Mouse (Mus musculus): ENCODE results near the gene Rarres2.

The Rarres2 gene

DNA sequence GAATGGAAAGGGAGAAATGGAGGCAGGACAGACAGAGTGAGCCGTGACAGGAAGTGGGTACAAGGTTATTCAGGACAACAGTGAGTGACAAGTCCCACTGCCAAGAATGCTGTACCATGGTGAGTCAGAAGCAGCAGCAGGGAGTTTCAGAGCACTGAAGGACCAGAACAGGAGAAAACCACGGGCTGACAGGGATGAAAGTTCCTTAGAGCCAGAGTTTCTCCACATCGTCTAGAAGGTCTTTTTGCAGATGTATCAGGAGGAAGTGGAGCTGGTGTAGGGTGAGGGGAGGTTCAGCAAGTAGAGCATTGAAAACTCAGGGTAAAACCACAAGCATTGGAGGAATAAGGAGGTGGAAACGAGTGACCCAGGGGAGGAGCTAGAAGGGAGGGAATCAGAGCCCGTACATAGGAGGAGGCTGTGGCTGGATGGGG is 6.6 kb upstream of the Rarres2 start:
- DNase-seq (ENCODE audit: low spot score), result no peak

DNA sequence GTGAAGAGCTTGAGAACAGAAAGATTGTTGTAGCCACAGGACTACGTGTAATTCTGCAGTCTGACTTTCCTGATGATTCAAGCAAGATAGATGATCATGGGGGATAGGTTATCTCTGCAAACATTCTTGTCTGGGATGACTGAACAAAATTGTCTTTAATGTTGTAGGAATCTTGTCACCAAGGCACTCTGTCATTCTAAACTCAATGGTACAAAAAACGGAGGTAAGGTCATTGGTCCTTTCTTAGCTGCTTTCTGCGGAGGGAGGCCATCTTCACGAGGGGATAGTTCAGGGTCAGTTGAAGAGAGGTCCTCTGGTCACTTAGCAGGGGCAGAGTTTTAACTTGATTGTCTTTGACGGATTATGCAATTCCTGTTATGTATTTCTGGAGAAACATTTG is 6.1 kb upstream of the Rarres2 start:
- no peak for DNase-seq (ENCODE audit: low spot score)

DNA sequence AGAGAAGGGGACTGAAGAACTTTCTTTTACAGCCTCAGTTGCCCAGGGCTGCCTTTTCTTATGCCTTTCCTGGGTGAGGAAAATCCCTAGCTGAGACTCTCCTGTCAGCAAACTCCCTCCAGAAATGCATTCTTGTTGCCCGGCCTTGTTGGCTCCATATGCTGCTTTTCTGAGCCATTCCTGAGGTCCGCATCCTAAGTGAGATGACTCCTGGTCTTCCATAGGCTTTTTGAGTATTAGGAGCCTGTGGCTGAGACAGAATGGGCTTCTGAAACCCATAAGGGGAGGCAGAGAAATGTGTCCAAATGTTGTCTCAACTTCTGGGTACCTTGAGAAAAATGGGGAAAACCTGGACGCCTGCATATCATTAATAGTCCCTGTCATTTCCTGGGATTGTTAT is 1.4 kb upstream of the Rarres2 start:
- no peak for DNase-seq (ENCODE audit: low spot score)

DNA sequence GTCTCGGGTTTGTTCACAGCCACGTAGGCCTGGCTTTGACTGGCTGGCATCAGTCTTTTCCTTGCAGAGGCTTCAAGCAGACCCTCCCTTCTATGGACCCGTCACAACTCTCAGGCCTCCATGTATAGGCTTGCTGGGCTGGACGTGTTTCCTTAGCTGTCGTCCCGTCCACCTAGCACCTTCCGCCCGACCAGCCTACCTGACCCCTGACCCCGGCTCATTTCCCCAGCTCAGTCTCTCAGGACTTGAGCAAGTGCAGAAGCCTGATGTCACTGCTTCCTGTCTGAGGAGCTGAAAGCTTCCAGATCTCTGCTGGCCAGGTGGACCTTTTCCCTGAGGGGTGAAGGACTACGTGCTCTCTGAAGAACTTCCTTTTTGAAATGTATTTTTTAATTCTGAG is 691 bp upstream of the Rarres2 start:
- DNase-seq (ENCODE audit: low spot score), result no peak

DNA sequence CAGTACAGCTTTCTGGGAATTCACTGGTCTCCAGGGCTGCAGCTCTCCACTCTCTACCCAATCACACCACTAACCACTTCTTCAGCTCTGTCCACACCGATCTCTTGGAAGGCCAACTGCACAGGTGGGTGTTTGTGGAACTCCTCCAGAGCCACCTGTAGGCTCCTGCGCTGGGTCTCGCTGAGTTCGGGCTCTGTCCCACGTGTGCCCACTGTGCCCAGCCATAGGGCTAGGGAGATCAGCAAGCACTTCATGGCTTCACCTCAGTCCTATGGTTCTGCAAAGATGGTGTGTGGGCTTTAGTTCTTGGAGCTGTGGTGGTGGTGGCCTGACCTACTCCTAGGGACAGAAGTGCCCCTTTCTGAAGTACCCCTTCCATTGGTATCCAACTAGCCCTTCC is 575 bp downstream of the Rarres2 start:
- no peak for DNase-seq (ENCODE audit: low spot score)

DNA sequence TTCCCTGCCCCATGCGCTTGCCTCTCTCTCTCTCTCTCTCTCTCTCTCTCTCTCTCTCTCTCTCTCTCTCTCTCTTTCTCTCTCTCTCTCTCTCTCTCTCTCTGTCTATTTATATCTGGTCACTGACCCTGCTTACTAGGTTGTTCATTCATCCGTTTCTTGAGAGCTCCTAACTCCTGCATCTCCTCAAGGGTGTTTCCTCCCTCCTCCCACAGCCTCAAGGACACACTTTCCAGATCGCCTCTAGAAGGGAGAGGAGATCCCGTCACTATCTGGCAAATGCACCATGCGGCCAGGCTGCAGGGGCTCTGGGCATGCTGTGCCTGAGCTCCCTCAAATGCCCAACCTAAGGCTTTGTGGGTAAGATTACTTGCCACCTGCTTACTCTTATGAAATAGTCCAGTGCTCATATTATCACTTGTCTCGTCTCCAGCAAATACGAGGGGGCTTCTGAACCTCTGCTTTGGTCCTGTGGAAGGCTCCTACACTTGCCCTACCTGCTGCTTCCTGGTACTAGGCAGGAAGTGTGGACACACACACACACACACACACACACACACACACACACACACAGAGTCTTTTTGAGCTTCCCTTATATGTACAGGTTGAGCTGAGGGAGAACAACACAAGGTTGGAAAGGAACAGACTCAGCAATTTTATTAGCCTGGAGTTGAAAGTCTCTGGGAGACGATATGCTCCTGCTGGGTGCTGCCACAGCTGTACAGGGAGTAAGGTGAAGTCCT is 3.4 kb downstream of the Rarres2 start:
- DNase-seq (ENCODE audit: low spot score), result no peak

DNA sequence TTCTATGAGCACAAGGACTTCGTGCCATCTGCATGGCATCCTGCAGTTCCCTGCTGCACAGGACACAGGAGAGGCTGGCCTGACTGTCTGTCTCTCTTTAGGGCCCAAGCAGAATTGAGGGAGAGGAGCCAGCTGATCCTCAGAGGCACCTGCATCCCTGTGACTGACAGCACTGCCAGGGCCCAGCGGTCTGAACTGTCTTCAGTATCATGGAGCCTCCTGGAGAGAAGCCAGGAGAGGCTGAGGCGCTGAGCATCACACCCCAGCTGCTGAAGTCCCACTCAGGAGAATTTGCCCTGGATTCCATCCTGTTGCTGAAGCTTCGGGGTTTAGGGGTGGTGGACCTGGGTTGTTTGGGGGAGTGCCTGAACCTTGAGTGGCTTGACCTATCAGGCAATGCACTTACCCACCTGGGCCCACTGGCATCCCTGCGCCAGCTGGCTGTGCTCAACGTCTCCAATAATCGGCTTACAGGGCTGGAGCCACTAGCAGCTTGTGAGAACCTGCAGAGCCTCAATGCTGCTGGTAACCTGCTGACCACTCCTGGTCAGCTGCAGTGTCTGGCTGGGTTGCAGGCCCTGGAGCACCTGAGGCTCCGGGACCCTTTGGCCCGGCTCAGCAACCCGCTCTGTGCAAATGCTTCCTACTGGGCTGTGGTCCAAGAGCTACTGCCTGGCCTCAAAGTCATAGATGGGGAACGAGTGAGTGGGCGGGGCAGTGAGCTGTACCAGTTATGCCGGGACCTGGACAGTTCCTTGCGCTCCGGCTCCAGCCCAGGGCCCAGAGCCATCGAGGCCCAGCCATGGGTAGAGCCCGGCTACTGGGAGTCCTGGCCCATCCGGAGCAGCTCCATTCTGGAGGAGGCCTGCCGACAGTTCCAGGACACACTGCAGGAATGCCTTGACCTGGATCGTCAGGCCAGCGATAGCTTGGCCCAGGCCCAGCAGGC is 4.3 kb downstream of the Rarres2 start:
- peak; percentile 37 for DNase-seq (ENCODE audit: low spot score)

DNA sequence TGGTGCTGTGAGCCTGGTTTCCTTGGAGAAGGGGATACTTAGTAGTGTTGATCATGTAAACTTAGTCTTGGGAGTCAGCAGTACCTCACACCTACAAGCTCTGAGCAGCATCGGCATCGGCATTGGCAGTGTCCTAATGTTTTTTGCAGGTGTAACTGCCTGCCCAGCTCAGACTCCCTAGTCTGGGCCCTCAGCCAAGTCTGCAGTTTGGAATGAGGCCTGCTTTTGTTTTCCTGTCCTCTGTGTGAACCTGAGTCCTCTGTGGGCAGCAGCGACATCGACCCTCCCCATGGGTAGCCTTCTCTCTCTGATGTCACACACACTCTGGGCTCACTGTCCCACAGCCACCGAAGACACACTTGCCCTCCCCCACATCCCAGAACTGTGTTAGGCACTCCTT is 6.3 kb downstream of the Rarres2 start:
- DNase-seq (ENCODE audit: low spot score), result peak; percentile 38

DNA sequence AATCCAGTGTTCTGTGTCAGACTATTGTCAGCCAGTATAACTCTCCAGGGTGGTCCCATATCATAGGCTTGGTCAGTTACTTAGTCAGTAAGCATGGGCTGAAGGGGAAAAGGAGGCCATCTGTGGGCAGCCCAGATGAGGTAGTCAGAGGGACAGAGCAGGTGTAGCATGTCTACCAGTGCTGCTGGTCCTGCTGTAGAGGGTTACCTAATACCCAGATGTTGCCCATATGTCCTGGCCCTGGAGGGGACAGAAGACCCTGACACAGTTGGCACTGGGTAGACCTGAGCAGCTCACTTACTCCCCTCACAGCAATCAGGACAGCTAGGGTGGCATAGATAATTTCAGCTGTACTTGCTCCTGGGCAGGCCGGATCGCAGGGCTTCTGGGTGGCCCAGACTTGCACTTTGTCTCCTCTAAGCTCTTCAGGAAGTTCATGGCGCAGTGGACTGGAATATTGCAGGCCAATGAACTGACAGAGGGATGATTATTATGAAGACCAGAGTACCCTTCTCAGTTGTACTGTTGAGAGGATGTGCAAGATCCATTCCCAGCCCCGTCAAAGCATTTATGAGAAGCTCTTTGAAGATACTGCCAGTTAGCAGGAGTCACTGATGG is 6.8 kb downstream of the Rarres2 start:
- DNase-seq (ENCODE audit: low spot score), result no peak

DNA sequence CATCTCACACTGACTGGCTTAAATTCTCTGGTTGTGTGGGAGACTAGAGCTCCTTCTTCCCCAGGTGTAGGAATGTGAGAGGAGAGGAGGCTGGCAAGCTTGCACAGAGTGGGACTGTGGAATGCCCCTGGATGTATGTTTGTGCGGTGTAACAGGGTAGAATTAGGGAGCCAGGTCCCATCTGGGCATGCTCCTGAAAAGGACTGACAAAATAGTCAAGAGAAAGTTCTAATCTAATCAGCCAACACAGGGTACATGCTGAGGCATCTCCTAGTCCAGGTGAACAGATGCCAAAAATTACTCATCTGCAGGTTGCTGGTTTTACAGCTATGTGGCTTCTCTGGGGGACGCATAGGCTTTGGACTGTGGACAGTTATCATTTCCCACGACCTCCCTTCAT is 16.6 kb downstream of the Rarres2 start:
- DNase-seq (ENCODE audit: low spot score), result no peak

DNA sequence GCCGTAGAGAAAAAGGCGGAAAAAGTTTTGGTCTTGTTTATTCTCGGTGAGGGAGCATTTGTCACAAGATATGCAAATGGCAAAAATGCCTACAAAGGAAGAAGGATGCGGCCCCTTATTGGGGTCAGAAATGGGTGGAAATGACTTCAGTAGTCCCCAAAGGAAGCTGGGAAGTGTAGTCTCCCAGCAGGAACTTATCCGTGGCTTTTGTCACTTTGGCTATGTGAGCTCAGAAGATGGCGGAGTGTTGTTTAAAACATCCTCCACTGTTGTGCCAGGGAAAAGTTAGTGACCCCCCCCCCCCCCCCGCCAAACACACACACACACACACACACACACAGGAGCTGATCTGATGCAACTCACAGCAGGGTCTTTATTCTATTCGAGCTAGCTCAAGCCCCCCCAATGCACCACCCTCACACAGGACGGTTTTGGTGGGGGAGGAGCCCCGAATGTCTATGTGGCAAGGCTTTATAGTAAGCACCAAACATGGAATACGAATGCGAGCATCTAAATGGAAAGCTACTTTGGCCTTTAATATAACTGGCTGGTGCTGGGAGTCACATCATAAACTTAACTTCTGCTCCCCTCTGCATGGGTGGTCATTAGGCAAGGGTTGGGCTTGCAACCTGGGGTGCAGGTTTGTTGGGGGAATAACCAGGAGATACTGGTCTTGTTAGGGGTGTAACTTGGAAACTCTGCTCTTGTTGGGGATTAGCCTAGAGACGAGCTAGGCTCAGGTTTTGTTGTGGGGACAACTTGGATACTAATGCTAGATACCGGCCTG is 17.3 kb downstream of the Rarres2 start:
- peak; percentile 59 for DNase-seq (ENCODE audit: low spot score)

DNA sequence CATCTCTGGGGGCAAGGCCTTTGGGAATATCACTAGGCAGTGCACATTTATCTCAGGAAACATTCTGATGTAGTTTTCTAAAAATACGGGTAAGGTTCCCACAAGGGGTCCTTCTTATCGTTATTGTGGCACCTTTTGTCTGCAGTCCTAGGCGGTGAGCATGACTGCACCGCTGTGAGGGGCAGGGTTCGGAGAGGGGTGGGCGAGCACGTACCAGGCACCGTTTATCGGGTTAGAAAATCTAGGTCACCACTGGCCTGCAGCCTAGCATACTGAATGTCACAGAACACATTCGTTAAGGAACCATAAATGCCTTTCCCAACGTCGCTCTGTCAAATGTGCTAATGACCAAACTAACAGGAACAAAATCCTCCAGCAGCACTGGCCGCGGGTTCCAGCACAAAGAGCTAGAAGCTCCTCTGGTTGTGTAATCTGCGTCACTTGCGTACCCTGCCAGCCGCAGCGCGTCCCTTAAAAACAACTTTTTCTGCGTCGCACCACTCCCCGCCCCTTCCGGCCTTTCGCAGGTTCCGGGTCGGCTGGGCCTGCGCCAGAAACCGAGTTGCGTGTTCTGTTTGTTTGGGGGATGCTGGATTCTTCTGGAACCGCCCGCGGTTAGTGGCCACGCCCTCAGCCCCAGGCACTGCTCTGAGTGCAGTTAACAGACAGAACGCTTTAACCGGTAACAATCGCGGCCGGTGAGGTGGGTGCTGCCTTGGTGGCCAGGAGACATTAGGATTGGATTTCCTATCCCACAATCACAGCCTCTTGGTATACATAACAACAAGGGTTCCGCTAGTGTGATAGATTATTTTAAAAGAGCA is 18.1 kb downstream of the Rarres2 start, which contains the start of gene Lrrc61:
Gene Lrrc61 (plus strand): TSS at position 517 of the 824 bp plus-strand sequence.
- peak; percentile 93 for DNase-seq (ENCODE audit: low spot score)

DNA sequence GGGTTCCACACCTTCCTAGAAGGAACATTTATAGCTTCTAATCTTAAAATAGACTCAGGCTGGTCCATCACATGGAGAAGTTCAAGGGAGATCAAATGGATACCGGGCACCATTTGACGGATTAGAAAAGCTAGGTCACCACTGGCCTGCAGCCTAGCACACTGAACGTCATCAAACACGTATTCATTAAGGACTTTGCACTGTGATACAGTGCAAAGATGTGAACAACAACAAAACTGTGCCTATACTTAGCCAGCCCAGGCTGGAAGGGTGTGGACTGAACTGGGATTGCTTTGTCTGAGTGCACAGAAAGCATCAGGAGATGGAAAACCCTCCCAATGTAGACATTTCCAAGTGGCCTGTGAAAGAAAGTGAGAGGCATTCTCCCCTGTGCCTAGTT is 18.8 kb downstream of the Rarres2 start:
- DNase-seq (ENCODE audit: low spot score), result no peak

DNA sequence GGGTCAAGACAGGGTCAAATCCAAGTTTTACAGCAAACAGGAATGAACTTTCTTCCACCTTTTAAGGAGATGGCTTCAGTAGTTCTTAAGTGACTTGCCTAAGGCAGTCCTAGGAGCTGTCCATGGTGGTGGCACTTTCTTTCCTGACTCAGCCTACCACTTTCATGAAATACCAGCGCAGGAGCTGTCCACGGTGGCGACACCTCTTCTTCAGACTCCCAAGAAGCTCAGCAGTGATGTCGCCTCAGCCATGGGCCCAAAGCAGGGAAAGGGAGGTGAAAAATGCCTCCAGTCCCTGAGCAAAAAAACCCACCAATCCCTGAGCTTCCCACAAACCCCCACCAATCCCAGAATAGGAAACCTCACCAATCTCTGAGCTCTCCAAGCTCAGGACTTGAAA is 19.7 kb downstream of the Rarres2 start:
- peak; percentile 62 for DNase-seq (ENCODE audit: low spot score)

DNA sequence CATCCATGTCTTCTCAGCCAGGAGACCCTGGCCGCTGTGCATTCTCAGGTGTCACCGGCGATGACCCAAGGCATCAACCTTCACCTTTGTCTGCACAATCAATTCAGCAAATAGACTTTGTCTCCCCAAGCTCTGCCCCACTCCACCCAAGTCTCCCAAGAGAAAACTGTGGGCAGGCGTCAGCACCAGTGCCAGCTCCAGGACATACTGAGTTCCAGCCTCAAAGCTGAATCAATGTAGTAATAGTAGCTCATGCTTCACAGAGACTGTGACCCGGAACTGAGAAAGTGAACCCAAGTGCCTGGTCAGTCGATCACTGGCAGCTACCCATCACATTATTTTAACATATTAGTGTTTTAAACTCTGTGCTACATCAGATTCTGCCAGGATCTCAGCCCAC is 24.3 kb downstream of the Rarres2 start:
- no peak for DNase-seq (ENCODE audit: low spot score)

DNA sequence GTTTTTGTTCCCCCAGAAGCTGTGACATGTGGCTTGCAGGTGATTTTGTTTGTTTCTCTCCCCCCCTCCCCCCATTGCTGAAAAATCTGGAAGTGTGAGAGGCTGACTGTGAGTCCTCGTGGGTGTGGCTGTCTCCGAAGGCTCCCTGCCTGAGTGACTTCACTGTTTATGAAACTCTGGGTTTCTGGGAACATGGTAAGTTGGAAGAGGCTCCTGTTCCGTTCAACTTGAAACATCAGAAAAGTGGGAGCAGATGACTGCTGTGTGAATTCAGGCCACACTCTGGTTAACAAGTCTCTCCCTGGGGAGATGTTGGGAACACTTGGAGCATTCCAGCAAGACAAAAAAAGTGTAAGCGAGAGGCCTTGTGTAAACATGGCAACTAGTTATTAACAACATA is 25.7 kb downstream of the Rarres2 start:
- no peak for DNase-seq (ENCODE audit: low spot score)

DNA sequence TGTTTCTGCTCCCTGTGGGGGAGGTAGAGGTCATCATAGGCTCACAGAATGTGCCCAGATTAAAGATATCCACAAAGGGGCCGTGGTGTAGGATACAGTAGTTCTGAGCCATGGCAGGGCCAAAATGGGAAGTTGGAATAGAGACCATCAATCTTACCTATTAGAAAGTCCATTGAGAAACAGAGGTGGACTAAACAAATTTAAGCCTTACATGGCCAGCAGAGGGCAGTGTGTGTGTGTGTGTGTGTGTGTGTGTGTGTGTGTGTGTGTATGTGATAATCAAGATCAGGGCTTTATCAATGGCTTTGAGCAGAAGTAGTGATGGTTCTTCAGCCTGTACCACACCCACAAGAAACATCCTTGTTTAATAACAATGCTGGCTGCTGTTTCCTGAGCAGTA is 26.3 kb downstream of the Rarres2 start:
- no peak for DNase-seq (ENCODE audit: low spot score)

DNA sequence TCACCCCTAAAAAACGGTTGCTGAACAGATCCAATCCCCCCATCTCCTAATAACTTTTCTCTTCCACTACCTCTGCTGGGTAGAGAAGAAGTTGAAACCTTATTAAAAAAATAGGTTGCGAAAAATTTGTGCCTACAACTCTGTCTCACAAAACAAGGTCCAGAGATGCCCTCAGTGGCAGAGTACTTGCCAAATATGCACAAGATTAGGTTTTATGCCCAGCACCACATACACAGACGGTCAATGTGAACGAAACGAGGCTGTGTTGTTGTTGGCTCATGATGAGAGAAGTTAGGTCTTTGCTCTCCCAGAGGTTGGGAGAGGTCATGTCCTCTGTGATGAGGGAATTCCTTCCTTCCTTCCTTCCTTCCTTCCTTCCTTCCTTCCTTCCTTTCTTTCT is 27.3 kb downstream of the Rarres2 start:
- DNase-seq (ENCODE audit: low spot score), result no peak

DNA sequence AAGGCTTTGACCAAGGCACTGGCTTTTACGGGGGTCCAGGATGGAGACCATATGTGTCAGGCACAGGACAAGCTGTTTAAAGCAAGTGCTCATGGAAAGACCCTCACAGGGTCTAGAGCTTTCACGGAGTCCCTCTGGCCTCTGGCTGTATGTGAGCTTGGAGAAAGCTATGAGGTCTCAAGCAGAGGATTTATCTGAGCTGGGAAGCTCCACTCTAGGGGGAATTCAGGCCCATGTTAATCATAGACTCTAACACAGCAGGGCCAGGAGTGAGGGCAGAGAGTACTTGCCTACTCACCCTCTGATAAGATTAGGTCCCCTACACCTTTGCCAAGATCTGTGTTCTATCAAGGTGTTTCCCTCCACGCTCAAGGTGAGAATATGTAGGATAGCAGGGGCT is 30.0 kb downstream of the Rarres2 start:
- DNase-seq (ENCODE audit: low spot score), result no peak

DNA sequence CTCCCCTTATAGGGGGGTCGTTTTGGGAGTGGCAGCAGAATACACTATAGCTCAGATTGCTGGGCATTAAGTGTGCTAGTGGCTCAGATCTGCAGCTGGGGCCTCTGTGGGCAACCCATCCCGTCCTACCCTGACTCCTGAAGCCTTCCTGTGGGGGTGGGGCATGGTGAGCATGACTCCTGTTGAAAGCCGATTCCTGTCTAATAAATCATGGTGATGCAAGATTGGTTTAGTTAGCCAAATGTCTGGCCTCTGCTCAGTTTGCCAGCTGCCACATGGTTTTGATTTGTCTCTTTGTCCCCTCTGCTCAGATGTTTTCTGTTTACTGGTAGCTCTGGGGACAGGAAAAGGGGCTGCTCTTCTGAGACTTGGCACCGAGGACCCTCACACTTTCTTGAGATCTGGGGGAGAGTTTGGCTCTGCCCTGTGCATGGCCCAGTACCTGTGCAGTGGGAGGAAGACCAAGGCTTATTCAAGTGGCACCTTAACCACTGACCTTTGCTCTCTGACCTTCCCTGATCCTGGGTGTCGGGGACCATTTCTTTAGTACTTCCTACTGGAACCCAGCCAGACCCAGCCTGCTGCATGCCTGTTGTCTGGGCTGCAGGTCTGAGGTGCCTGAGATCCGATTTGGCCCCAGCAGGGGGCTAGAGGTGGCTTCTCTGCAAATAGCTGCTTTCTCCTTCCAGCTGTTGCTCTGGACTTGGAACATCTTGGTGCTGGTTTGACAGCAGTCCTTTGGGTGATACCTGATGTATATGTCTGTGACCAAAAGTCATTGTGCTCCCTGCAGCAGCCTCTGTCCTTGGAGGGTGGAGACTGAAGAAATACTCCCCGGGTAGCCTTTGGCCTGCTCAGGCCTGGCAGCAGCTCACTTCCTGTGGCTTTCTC is 30.8 kb downstream of the Rarres2 start:
- peak; percentile 83 for DNase-seq (ENCODE audit: low spot score)

Measured in MN1 (cell line).